Mouse (Mus musculus) liver, embryonic 14.5 days (tissue): ENCODE measurements at regions not wholly inside any gene's neighbourhood (a gene's known extent, or its start where the extent isn't known, plus 50 kb on each side); places are given as distances from the start of the nearest gene placed in this dataset.
"Not testable (repeated sequence)": the region's sequence is repeated elsewhere in the genome, so short reads cannot be mapped to it uniquely, and the experiment has no call there.

Source experiments
- CTCF ChIP-seq: IDR thresholded peaks from 2 replicates; pipeline ENCODE4 v1.5.1; 2016; ENCODE audit warnings: antibody characterized with exemption, low read depth, control low read depth
- EP300 ChIP-seq: IDR thresholded peaks from 2 replicates; pipeline ENCODE4 v1.6.1; 2016; ENCODE audit warnings: antibody characterized with exemption, low read depth

GRCm38 (mm10) chr10:23665916-23666315, 121.2 kb downstream of the Rps12 start:
- not testable (repeated sequence) for TF ChIP-seq CTCF, EP300
